Mouse (Mus musculus) limb, embryonic 11.5 days (tissue): ENCODE measurements around the gene Cep135. TPM values are rescaled to one million over a fixed set of nuclear protein-coding genes. Genes with fewer than 3 reads are reported as not detected.

Experiments
- ATAC-seq: fragments of 200-750 bp; cut with Nextera tagmentation; 2 replicates; pipeline ENCODE4 v1.8.0; 2017; ENCODE audit warnings: low read depth; ENCODE audit not compliant: insufficient number of reproducible peaks, low FRiP score, low TSS enrichment
- DNase-seq: peaks from one replicate; pipeline ENCODE4 v3.0.0-alpha.2; 2015; ENCODE audit warnings: low spot score
- H3K27ac ChIP-seq: fragments of 300-500 bp; sonication (generic); replicated peaks from 2 replicates; pipeline ENCODE4 v1.5.1; 2014; ENCODE audit warnings: low read depth, mild to moderate bottlenecking, low read length
- H3K27me3 ChIP-seq: fragments of 300-500 bp; sonication (generic); 2 replicates; pipeline ENCODE4 v1.6.1; 2014; ENCODE audit warnings: mild to moderate bottlenecking, low read length, mixed read lengths; ENCODE audit not compliant: control insufficient read depth, insufficient read depth
- H3K36me3 ChIP-seq: fragments of 300-500 bp; sonication (generic); 2 replicates; pipeline ENCODE4 v1.6.1; 2014; ENCODE audit warnings: mild to moderate bottlenecking, low read length, moderate library complexity, mixed read lengths; ENCODE audit not compliant: control insufficient read depth, insufficient read depth
- H3K4me1 ChIP-seq: fragments of 300-500 bp; sonication (generic); 2 replicates; pipeline ENCODE4 v1.6.1; 2014; ENCODE audit warnings: low read length, mixed read lengths; ENCODE audit not compliant: control insufficient read depth, insufficient read depth
- H3K4me2 ChIP-seq: fragments of 300-500 bp; sonication (generic); 2 replicates; pipeline ENCODE4 v1.6.1; 2014; ENCODE audit warnings: low read depth, mild to moderate bottlenecking, moderate library complexity; ENCODE audit not compliant: severe bottlenecking
- H3K4me3 ChIP-seq: fragments of 300-500 bp; sonication (generic); 2 replicates; pipeline ENCODE4 v1.5.1; 2014; ENCODE audit warnings: low read depth, low read length
- H3K9ac ChIP-seq: fragments of 300-500 bp; sonication (generic); 2 replicates; pipeline ENCODE4 v1.6.1; 2014; ENCODE audit warnings: mild to moderate bottlenecking, low read length
- H3K9me3 ChIP-seq: fragments of 300-500 bp; sonication (generic); 2 replicates; pipeline ENCODE4 v1.6.1; 2016; ENCODE audit warnings: low read length; ENCODE audit not compliant: control insufficient read depth
- WGBS: fragments of 180-500 bp; shearing (Covaris S2); extraction: QIAGEN DNeasy Blood & Tissue Kit; methylation state at CpG from one replicate; pipeline ENCODE4 v1.1.7; 2014; 5-methylcytosine and 5-hydroxymethylcytosine counted together
- polyA plus RNA-seq: library from polyadenylated mRNA; unstranded; fragments of >200 nt; fragmentation: Nextera tagmentation; extraction: Ambion mirVana; gene quantifications from 2 replicates; pipeline ENCODE4 v1.2.1, GENCODE M21; 2014

Cep135 gene
- polyA plus RNA-seq, 1 experiment from 2014 or later = 12.7 TPM

DNA sequence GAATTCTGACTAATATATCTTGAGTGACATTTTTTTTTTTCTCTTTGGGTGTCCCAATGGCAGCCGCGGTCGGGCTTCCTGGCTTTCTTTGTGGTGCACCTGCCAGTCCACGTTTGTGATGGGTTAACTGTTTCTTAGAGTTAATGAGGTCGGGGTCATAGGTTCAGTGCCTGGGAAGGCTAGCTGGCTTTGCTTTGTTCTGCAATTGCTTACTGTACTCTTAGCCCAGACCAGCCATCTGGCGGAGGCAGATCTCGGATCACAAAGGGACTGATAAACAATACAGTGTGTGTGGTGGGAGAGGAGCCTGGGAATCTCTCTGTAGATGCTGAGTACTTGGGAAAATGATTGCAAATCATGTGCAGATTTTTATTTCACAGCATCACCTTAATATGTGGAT is 76.9 kb downstream of the Cep135 start:
- ATAC-seq (no peak), DNase-seq (peak; percentile 54)
- Histone ChIP-seq H3K9ac (no peak overlapping the region), H3K4me3 (no peak overlapping the region), H3K9me3 (no peaks in the 10 kb centered on the region), H3K4me2 (no peak overlapping the region), H3K4me1 (0 out of 2 replicates have a peak, but pooled peaks cover 3% of the 10 kb centered on the region), H3K27me3 (no peaks in the 10 kb centered on the region), H3K36me3 (no peaks in the 10 kb centered on the region), H3K27ac (no peak overlapping the region)
- WGBS = 17% methylated on average over 7 of the region's 7 CpGs

DNA sequence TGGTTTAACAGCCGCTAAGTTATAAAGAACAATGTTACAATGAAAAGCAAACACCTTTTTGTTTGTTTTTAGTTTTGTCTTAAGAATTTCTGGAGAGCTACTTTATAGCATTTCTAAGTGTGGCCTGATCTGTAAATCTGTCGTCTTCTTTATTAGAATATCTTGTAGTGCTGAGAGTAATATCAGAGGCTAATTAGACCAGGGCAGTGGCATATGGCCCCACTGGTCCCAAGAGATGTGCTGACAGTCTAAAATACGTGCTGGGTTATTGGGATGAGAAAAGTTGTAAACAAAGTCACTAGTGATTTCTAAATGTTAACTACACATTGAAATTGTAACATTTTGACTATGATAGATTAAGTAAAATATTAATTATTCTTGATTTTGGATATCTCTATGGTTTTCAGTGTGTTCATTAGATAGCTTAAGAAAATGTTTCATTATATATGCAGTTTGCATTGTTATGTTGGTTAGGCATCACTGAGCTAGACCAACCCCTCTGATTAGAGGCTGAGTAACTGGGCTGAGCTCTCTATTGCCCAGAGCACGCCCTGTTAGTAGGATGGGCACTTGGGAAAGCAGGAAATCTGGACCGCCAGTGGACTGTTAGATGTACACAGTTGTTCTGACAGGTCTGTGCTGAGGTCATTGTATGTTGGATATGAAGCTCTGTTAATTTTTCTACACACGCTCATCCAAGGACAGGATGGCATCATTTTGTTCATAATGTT is 77.7 kb downstream of the Cep135 start:
- no peaks in the 10 kb centered on the region for H3K27me3 ChIP-seq
- H3K27ac ChIP-seq = no peak overlapping the region
- no peak for DNase-seq
- no peak overlapping the region for H3K9ac ChIP-seq
- H3K9me3 ChIP-seq = no peaks in the 10 kb centered on the region
- no peak for ATAC-seq
- H3K36me3 ChIP-seq = no peaks in the 10 kb centered on the region
- 0 out of 2 replicates have a peak, but pooled peaks cover 3% of the 10 kb centered on the region for H3K4me1 ChIP-seq
- H3K4me3 ChIP-seq = no peak overlapping the region
- H3K4me2 ChIP-seq = no peak overlapping the region
- 68% methylated on average over 6 of the region's 6 CpGs for WGBS

DNA sequence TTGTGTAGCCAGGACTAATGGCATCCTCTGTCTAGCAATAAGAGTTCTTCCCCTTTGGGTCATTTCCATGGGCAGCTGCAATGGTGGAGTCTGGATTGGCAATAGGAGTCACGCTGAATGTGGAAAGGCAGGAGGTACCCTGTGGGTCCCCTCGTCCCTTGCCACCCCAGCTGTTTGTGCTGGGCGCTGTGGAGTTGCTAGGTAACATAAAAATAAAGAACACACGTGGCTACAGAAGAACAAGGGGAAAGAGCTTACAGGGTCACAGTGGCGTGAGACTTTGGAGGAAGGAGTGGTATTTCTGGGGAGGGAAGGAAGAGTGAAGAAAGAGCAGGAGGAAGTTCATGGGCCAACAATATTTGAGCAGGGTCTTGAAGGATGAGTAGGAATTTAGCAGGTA is 79.6 kb downstream of the Cep135 start:
- ATAC-seq (no peak), DNase-seq (no peak)
- Histone ChIP-seq H3K27ac (no peak overlapping the region), H3K36me3 (no peaks in the 10 kb centered on the region), H3K4me2 (no peak overlapping the region), H3K9ac (no peak overlapping the region), H3K4me1 (no peaks in the 10 kb centered on the region), H3K9me3 (no peaks in the 10 kb centered on the region), H3K27me3 (no peaks in the 10 kb centered on the region), H3K4me3 (no peak overlapping the region)
- WGBS = 59% methylated on average over 5 of the region's 5 CpGs

DNA sequence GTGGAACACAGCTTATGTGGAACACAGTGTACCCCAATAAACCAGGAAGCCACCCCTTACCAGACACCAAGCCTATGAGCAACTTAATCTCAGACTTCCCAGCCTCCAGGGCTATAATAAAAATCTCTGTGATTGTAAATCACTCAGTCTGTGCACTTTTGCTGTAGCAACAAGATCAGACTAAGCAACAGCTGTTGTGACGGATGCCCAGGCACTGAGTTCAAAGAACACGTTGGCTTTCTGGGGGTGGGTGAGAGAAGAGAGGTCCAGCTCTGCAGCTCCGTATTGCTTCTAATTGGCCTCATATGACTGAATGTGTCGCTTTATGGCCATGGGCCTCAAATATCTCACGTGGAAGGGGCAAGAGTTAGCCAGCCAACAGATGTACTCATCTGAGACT is 80.0 kb downstream of the Cep135 start:
- no peaks in the 10 kb centered on the region for H3K9me3 ChIP-seq

DNA sequence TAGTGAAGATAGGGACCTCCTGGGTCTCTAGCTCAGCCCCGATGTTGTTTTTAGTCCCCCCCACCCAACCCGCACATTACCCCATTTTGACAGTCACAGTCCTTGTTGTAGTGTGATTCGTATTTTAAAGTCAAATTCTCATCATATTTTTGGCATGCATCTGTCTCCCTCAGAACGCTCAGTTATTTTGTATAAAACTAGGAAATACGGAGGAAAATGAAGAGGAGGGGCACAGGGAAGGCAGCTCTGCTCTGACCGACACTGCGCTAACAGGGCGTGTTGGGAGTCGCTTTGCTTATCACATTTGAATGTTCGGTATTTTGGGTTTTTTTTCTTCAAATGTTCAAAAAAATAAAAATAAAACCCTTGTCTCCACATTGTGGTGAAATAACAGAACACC is 81.7 kb downstream of the Cep135 start:
- Histone ChIP-seq H3K4me2 (no peak overlapping the region), H3K27me3 (no peaks in the 10 kb centered on the region), H3K4me3 (no peak overlapping the region), H3K4me1 (no peaks in the 10 kb centered on the region), H3K36me3 (no peaks in the 10 kb centered on the region; the same call in 1 of the 2 replicates), H3K27ac (no peak overlapping the region), H3K9me3 (no peaks in the 10 kb centered on the region), H3K9ac (no peak overlapping the region)
- DNase-seq = no peak
- 96% methylated on average over 10 of the region's 10 CpGs for WGBS
- no peak for ATAC-seq

More for the DNA sequence above, 80.0 kb downstream of the Cep135 start:
- WGBS = 30% methylated on average over 5 of the region's 5 CpGs
- no peak for DNase-seq
- no peaks in the 10 kb centered on the region for H3K27me3 ChIP-seq
- no peaks in the 10 kb centered on the region for H3K36me3 ChIP-seq
- H3K4me1 ChIP-seq = no peaks in the 10 kb centered on the region
- H3K9ac ChIP-seq = no peak overlapping the region
- H3K4me3 ChIP-seq = no peak overlapping the region
- no peak overlapping the region for H3K4me2 ChIP-seq
- ATAC-seq = no peak
- no peak overlapping the region for H3K27ac ChIP-seq

DNA sequence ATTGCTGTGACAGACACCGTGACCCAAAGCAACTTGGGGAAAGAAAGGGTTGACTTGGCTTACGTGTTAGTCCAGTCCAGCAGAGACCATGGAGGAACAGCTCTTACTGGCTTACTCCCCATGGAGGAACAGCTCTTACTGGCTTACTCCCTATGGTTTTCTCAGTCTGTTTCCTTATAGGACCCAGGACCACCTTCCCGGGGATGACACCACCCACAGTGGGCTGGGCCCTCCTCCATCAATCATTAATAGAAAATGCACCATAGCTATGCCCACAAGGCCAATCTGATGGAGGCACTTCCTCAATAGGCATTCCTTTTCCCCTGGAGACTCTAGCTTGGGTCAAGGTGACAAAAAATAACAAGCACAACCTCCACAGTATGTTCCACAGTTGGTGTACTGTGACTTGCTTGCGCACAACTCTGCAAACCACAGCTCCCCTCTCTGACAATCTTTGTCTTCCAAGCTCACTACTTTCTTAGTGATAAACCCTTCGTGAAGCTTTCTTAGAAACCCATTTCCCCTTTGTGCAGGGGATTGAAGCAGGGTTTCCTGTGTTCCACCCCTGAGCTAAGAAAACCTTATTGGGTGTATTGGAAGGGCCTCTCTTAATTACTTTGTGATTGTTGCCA is 85.6 kb downstream of the Cep135 start:
- H3K9me3 ChIP-seq = no peaks in the 10 kb centered on the region
- WGBS = 96% methylated on average over 5 of the region's 5 CpGs
- no peak overlapping the region for H3K27ac ChIP-seq
- no peak overlapping the region for H3K4me2 ChIP-seq
- H3K36me3 ChIP-seq = no peaks in the 10 kb centered on the region; the same call in 1 of the 2 replicates
- no peaks in the 10 kb centered on the region for H3K4me1 ChIP-seq
- no peaks in the 10 kb centered on the region for H3K27me3 ChIP-seq
- no peak overlapping the region for H3K4me3 ChIP-seq
- ATAC-seq (no peak), DNase-seq (no peak)
- no peak overlapping the region for H3K9ac ChIP-seq

DNA sequence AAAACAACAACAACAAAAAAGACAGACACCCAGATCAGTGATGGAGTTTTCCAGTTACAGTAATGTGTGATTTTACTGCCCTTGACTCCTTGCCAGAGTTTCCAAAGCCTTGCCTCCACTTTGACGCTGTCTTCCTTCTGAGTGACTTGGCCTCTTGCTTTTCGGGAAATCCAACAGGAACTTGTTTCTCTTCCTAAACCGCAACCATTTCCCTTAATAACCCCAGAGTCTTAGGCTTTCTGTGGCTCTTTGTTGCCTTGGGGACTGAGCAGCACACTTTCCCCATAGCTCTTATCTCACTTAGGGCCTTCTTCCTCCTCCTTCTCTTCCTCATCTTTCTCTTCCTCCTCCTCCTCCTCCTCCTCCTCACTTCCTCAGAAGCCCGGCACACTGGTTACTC is 86.9 kb downstream of the Cep135 start:
- Histone ChIP-seq H3K4me2 (no peak overlapping the region), H3K9me3 (no peaks in the 10 kb centered on the region), H3K4me1 (no peaks in the 10 kb centered on the region), H3K36me3 (no peaks in the 10 kb centered on the region; the same call in 1 of the 2 replicates), H3K27ac (no peak overlapping the region), H3K4me3 (no peak overlapping the region), H3K27me3 (no peaks in the 10 kb centered on the region), H3K9ac (no peak overlapping the region)
- DNase-seq = no peak
- ATAC-seq = no peak
- WGBS = 80% methylated on average over 4 of the region's 4 CpGs

DNA sequence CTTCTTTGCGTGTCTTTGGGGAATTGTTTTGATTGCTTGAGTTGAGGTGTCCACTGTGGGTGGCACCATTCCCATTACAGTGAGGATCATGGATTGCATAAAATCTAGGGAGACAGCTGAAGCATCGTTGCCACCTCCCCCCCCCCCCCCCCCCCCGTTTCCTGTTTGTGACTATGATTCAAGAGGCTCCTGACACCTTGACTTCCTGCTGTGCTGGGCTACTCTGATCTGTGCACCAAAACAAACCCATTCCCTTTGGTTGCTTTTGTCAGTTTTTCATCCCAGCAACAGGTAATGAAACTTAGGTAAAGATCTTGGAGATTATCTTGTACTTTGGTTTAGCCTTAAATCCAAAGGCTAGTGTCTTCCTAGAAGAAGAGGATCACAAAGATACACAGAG is 92.5 kb downstream of the Cep135 start:
- Histone ChIP-seq H3K36me3 (no peaks in the 10 kb centered on the region), H3K4me3 (no peak overlapping the region), H3K27ac (no peak overlapping the region), H3K4me2 (no peak overlapping the region), H3K9ac (no peak overlapping the region), H3K27me3 (no peaks in the 10 kb centered on the region), H3K4me1 (no peaks in the 10 kb centered on the region), H3K9me3 (no peaks in the 10 kb centered on the region)
- DNase-seq (no peak), ATAC-seq (no peak)
- WGBS = 85% methylated on average over 3 of the region's 3 CpGs
